Mouse (Mus musculus) monocyte, adult 5-6 weeks (primary cell): ENCODE data around the gene Atg4c. TPM values are rescaled to one million over a fixed set of nuclear protein-coding genes. Genes with fewer than 3 reads are reported as not detected.
A peak's percentile ranks its signal among the peaks of the same experiment; 100 is the strongest.

Experiments used
- ATAC-seq: fragments of 153-309, 156-312 bp; replicated peaks from 2 replicates; pipeline ENCODE4 v1.8.0; 2017; ENCODE audit warnings: mild to moderate bottlenecking; ENCODE audit not compliant: low TSS enrichment, insufficient number of reproducible peaks, severe bottlenecking, poor library complexity, low FRiP score
- total RNA-seq: library from RNA; stranded (forward); fragments of 200-1000, 200-491, 200-594 nt; gene quantifications from 3 replicates; pipeline ENCODE4 v1.2.3, GENCODE M21; 2017

The Atg4c gene
- total RNA-seq, 1 experiment from 2014 or later: 25.5 TPM

- peak; percentile 61; the same call in 1 of the 2 replicates for ATAC-seq
Measured at GRCm38 (mm10) chr4:99235203-99235856, 41.6 kb downstream of the Atg4c start.

GRCm38 (mm10) chr4:99238305-99238704 lies 44.6 kb downstream of the Atg4c start:
- ATAC-seq: no peak

- ATAC-seq: no peak
Measured at GRCm38 (mm10) chr4:99241674-99242073, 47.9 kb downstream of the Atg4c start.

- ATAC-seq: no peak
Measured at GRCm38 (mm10) chr4:99249358-99249757, 55.6 kb downstream of the Atg4c start.

- no peak for ATAC-seq
Measured at GRCm38 (mm10) chr4:99249826-99250225, 56.1 kb downstream of the Atg4c start.

- ATAC-seq: no peak
Measured at GRCm38 (mm10) chr4:99252957-99253356, 59.2 kb downstream of the Atg4c start.

- ATAC-seq: no peak
Measured at GRCm38 (mm10) chr4:99263191-99263590, 69.5 kb downstream of the Atg4c start.

GRCm38 (mm10) chr4:99263663-99264062 lies 69.9 kb downstream of the Atg4c start:
- no peak for ATAC-seq

- no peak for ATAC-seq
Measured at GRCm38 (mm10) chr4:99266843-99267445, 73.2 kb downstream of the Atg4c start.

GRCm38 (mm10) chr4:99272860-99273259 lies 79.1 kb downstream of the Atg4c start:
- no peak for ATAC-seq

GRCm38 (mm10) chr4:99273466-99273865 lies 79.7 kb downstream of the Atg4c start:
- no peak for ATAC-seq

GRCm38 (mm10) chr4:99273979-99274378 lies 80.2 kb downstream of the Atg4c start:
- ATAC-seq: no peak

- no peak for ATAC-seq
Measured at GRCm38 (mm10) chr4:99278876-99279275, 85.1 kb downstream of the Atg4c start.

- no peak for ATAC-seq
Measured at GRCm38 (mm10) chr4:99281711-99282110, 88.0 kb downstream of the Atg4c start.

GRCm38 (mm10) chr4:99289286-99289685 lies 95.6 kb downstream of the Atg4c start:
- no peak for ATAC-seq

GRCm38 (mm10) chr4:99298676-99299075 lies 104.9 kb downstream of the Atg4c start:
- ATAC-seq: peak; percentile 81

- no peak for ATAC-seq
Measured at GRCm38 (mm10) chr4:99304793-99305192, 111.1 kb downstream of the Atg4c start.
